Mouse (Mus musculus) ES-Bruce4 (cell line): ENCODE measurements around the gene Rere. TPM values are rescaled to one million over a fixed set of nuclear protein-coding genes. Genes with fewer than 3 reads are reported as not detected.

Experiments used
- H3K27ac ChIP-seq: 2 replicates; pipeline ENCODE4 v1.5.1; 2012; ENCODE audit warnings: low read length, inconsistent platforms; ENCODE audit not compliant: insufficient read depth
- H3K27me3 ChIP-seq: 2 replicates; pipeline ENCODE4 v1.6.1; 2012; ENCODE audit warnings: mild to moderate bottlenecking, low read length, inconsistent platforms; ENCODE audit not compliant: control insufficient read depth, poor library complexity, insufficient read depth, severe bottlenecking
- H3K36me3 ChIP-seq: 2 replicates; pipeline ENCODE4 v1.6.1; 2012; ENCODE audit warnings: inconsistent platforms, mild to moderate bottlenecking, low read length, moderate library complexity; ENCODE audit not compliant: control insufficient read depth, poor library complexity, insufficient read depth, severe bottlenecking
- H3K4me1 ChIP-seq: one replicate; pipeline ENCODE4 v1.8.1; 2011; ENCODE audit warnings: low read length; ENCODE audit not compliant: control insufficient read depth, insufficient read depth
- H3K4me3 ChIP-seq: 2 replicates; pipeline ENCODE4 v1.5.1; 2011; ENCODE audit warnings: low read depth, mild to moderate bottlenecking, low read length
- H3K9ac ChIP-seq: 2 replicates; pipeline ENCODE4 v1.6.1; 2012; ENCODE audit warnings: low read depth, mild to moderate bottlenecking, inconsistent platforms; ENCODE audit not compliant: poor library complexity, severe bottlenecking
- H3K9me3 ChIP-seq: replicated peaks from 2 replicates; pipeline ENCODE4 v1.6.1; 2012; ENCODE audit warnings: mild to moderate bottlenecking, low read length, inconsistent platforms; ENCODE audit not compliant: control insufficient read depth, poor library complexity, insufficient read depth, severe bottlenecking
- CTCF ChIP-seq: IDR thresholded peaks from one replicate; pipeline ENCODE4 v1.8.1; 2011; ENCODE audit warnings: low read depth, low read length
- EP300 ChIP-seq: IDR thresholded peaks from 2 replicates; pipeline ENCODE4 v1.6.1; 2011; ENCODE audit warnings: low read depth, low read length; ENCODE audit not compliant: insufficient read depth
- POLR2A ChIP-seq: IDR thresholded peaks from one replicate; pipeline ENCODE4 v1.8.1; 2011; ENCODE audit warnings: low read length; ENCODE audit not compliant: insufficient read depth
- polyA plus RNA-seq: library from polyadenylated mRNA; stranded (reverse); fragments of >200 nt; gene quantifications from 2 replicates; pipeline ENCODE4 v1.2.4, GENCODE M21; 2011; ENCODE audit warnings: low read depth; ENCODE audit not compliant: missing spikeins, insufficient read depth, insufficient read length

Rere gene
- polyA plus RNA-seq, 1 experiment, result 77.3 TPM

DNA sequence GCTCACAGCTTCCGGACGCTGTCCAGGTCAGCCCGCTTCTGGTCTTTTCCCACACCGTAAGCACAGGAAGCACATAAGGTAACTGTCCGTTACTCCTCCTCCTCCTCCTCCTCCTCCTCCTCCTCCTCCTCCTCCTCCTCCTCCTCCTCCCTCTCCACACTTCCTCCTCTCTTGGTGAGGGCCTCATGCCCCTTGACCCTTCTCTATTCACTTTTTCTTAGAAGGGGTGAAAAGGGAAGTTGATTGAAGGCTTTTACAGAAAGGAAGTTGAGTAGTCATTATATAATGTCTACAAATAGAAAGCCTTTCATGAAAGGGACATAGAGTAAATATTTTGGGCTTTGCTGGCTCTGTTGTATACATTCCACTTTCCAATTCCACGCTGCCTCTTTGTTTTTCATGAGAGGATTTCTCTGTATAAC lies 68.2 kb downstream of the Rere start:
- Histone ChIP-seq H3K27ac (no peak overlapping the region), H3K36me3 (no peaks in the 10 kb centered on the region), H3K9me3 (no peaks in the 10 kb centered on the region), H3K27me3 (no peaks in the 10 kb centered on the region), H3K4me3 (no peak overlapping the region), H3K9ac (no peak overlapping the region), H3K4me1 (no peaks in the 10 kb centered on the region)
- TF ChIP-seq CTCF (no peak), POLR2A (no peak), EP300 (no peak)

DNA sequence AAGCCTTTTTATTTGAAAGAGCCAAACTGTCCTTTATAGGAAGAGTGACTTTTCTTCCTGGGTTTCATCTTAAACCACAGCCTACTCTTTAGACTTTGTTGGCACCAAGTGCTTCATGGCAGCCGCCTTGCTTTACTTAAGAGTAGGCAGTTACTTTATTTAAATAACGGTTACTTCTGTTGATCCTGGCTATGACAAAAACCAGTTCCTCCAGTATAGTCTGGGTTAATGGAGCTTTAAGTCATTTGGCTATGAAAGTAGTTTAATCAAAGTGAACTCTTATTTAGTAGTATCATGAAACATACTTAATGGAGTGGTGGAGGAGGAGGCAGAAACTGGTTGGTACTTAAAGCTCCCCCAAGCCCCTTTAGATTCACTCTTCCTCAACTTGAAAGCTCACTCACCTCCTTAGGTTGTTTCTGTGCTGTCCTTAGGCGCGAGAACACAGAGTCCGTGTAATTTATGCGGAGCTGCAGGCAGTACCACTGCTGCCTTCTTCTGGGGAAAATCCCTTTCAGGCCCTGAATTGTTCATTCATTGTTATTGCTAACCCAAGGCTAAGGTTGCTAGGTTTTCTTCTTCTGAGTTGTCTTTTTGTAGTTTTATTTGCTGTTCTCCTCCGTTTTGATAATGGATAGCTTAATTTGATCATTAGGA lies 70.1 kb downstream of the Rere start:
- Histone ChIP-seq H3K4me3 (no peak overlapping the region), H3K27me3 (no peaks in the 10 kb centered on the region), H3K36me3 (no peaks in the 10 kb centered on the region), H3K4me1 (no peaks in the 10 kb centered on the region), H3K9me3 (no peaks in the 10 kb centered on the region), H3K9ac (no peak overlapping the region), H3K27ac (no peak overlapping the region)
- no peak for TF ChIP-seq POLR2A
- TF ChIP-seq EP300, result no peak
- TF ChIP-seq CTCF, result no peak

DNA sequence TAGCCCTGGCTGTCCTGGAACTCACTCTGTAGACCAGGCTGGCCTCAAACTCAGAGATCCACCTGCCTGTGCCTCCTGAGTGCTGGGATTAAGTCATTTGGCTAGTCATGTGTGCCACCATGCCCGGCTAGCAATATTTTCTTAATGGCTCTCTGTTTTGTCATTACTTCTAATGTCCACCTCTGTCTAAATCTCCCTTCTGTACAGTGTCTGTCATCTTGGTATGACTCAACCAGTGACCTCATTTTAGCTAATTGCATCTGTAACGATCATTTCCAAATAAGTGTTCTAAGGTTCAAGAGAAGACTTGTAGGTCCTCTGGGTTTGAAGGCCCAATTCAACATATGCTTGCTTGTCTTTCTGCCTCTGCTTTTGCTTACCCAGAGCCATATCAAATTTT lies 71.3 kb downstream of the Rere start:
- Histone ChIP-seq H3K27me3 (no peaks in the 10 kb centered on the region), H3K9ac (no peak overlapping the region), H3K9me3 (no peaks in the 10 kb centered on the region), H3K36me3 (no peaks in the 10 kb centered on the region), H3K4me3 (no peak overlapping the region), H3K4me1 (no peaks in the 10 kb centered on the region), H3K27ac (no peak overlapping the region)
- no peak for TF ChIP-seq CTCF
- no peak for TF ChIP-seq POLR2A

DNA sequence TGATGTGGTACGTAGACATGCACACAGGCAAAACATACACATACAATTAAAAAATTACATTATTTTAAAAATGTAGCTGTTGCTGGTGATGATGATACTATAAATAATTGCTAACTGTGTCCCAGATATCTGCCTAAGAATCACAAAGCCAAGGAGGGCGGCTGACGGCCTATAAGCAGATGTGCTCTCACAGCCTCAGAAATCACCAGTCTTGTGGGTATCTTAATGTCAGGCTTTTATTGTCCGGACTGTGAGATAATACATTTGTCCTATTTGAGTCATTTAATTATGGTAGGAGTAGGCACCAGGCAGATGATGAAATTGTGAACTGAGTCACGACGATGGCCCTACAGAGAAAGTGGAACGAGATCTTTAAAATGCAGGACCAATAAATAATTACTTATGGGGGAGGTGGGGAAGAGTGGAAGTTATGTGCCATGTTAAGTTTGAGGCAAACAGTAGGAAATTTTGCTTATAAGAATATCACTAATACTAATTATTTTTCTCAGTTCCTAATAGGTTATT lies 72.0 kb downstream of the Rere start:
- no peak overlapping the region for H3K9ac ChIP-seq
- no peaks in the 10 kb centered on the region for H3K27me3 ChIP-seq
- H3K4me1 ChIP-seq, result no peaks in the 10 kb centered on the region
- H3K4me3 ChIP-seq, result no peak overlapping the region
- H3K36me3 ChIP-seq, result no peaks in the 10 kb centered on the region
- no peak for TF ChIP-seq EP300
- TF ChIP-seq POLR2A, result no peak
- no peak for TF ChIP-seq CTCF
- no peaks in the 10 kb centered on the region for H3K9me3 ChIP-seq
- H3K27ac ChIP-seq, result no peak overlapping the region

DNA sequence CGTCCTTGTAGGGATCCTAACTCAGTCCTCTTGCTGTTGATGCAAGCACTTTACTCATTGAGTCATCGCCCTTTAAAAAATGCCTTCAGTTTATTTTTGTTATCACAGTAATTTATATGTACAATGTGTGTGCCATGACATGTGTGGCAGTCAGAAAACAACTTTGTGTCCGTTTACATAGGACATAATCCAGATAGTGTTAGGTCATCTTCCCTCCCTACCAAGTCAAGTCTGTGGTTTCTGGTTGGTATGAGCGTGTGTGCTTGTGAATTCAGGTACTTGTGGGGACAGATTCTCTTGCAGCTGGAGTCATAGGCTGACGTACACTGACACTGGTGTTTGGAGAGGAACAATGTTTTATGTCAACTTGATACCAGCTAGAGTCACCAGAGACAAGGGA lies 74.4 kb downstream of the Rere start:
- H3K4me3 ChIP-seq, result no peak overlapping the region
- H3K27ac ChIP-seq, result no peak overlapping the region
- no peaks in the 10 kb centered on the region for H3K9me3 ChIP-seq
- H3K4me1 ChIP-seq, result no peaks in the 10 kb centered on the region
- no peaks in the 10 kb centered on the region for H3K36me3 ChIP-seq
- TF ChIP-seq CTCF (no peak), POLR2A (no peak), EP300 (no peak)
- H3K9ac ChIP-seq, result no peak overlapping the region
- H3K27me3 ChIP-seq, result no peaks in the 10 kb centered on the region

DNA sequence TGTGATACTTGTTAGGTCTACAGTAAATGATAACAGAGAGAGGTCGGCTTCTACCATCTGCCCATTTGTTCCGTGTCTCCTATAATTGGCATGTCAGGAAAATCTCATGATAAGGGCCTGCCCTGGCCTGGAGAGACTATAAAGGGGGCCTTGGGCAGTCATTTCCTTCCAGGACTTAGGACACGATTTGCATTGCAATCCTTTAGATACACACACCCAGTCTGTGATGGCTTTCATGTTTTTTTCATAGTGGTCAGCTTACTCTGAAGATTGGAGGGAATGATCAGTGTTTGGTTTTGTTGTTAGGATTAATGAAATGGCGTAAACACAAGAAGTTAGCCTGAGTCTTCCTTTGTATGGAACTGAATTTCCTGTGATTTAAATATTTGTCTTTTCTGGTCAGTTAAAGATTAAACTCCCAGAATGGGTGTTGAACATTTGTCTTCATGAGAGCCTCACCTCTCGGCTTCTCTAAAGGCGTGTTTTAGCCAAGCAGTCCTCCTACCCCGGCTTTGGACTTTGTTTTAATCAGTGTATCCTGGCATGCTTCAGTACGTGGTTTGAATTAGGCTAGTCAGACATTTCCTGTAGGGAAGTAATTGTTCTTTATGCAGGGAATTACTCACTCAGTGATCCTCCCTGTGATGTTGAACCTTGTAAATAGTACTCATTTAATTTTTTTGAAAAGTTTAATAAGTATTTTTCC lies 80.7 kb downstream of the Rere start:
- Histone ChIP-seq H3K27me3 (no peaks in the 10 kb centered on the region), H3K9me3 (no peaks in the 10 kb centered on the region), H3K36me3 (no peaks in the 10 kb centered on the region), H3K27ac (peak overlapping the region; percentile 69; the same call in 1 of the 2 replicates), H3K4me1 (peaks cover 3% of the 10 kb centered on the region), H3K9ac (no peak overlapping the region), H3K4me3 (no peak overlapping the region)
- TF ChIP-seq CTCF, result no peak
- TF ChIP-seq EP300, result no peak
